Mouse (Mus musculus): ENCODE results near the gene Ak3. TPM values are rescaled to one million over a fixed set of nuclear protein-coding genes. Genes with fewer than 3 reads are reported as not detected.
A peak's percentile ranks its signal among the peaks of the same experiment; 100 is the strongest.

The Ak3 gene
- polyA plus RNA-seq, 1 experiment from 2014 or later = 141 TPM

DNA sequence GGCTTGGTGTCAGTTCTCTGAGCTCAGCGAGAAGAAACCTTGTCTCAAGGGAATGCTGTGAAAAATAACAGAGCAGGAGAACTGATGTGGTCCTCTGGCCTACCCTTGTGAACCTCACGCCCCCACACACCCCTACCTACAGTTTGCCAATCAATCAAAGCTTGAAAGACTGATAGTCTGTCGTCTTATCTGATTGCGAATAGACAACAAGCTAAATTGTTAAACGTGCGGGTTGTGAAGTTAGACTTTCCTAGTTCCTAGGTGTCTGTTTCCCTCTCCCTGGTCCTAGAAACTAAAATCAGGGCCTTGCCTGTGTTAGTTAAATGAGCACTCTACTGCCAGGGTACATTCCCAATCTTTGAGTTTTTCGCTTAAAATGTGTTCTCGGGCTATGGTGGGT lies 58.2 kb downstream of the Ak3 start:
- H3K4me1 ChIP-seq (replicated peaks; ENCODE audit: control insufficient read depth, insufficient read depth) = no peaks in the 10 kb centered on the region
- peak overlapping the region; percentile 92; the same call in 1 of the 2 replicates for H3K9ac ChIP-seq (ENCODE audit: low read length)
- DNase-seq (ENCODE audit: low spot score) (no peak), ATAC-seq (ENCODE audit: low FRiP score, low TSS enrichment) (no peak)
- H3K36me3 ChIP-seq (ENCODE audit: control insufficient read depth, insufficient read depth, low read length) = no peaks in the 10 kb centered on the region
- peak overlapping the region; percentile 95; the same call in 1 of the 2 replicates for H3K27ac ChIP-seq (replicated peaks)
- peak overlapping the region; percentile 88 for H3K4me3 ChIP-seq (ENCODE audit: low read depth, low read length)
- 38% methylated on average over 8 of the region's 8 CpGs for WGBS
- no peaks in the 10 kb centered on the region for H3K27me3 ChIP-seq (ENCODE audit: control insufficient read depth, insufficient read depth, low read length)
- TF ChIP-seq EP300 (optimal IDR thresholded peaks at IDR 0.05) (no peak), CTCF (IDR thresholded peaks at IDR 0.05; ENCODE audit: low read depth) (no peak)
- H3K4me2 ChIP-seq (replicated peaks; ENCODE audit: low read depth) = peak overlapping the region; percentile 82
- H3K9me3 ChIP-seq (ENCODE audit: control insufficient read depth, low read length) = no peaks in the 10 kb centered on the region

DNA sequence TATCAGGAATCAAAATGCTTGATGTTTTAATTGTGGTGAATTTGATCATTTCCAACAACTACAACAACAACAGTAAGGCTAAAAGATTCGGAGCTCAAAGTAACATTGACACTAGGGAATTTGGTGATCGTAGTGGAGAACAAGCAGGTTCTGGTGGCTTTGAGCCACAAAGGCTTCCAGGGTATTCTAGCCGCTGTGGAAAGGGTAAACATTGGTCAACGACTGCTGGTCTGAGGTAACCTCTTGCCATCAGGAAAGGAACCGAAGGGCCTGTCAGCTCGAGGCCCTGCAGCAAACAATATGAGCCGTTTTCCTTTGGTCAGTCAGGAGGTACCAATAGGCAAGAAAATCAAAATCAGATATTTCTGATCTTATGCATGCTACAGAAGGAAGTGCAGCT lies 65.1 kb downstream of the Ak3 start:
- no peaks in the 10 kb centered on the region for H3K9me3 ChIP-seq (ENCODE audit: control insufficient read depth, low read length)
- 47% methylated on average over 7 of the region's 7 CpGs for WGBS
- no peaks in the 10 kb centered on the region for H3K4me1 ChIP-seq (replicated peaks; ENCODE audit: control insufficient read depth, insufficient read depth)
- no peaks in the 10 kb centered on the region for H3K27me3 ChIP-seq (ENCODE audit: control insufficient read depth, insufficient read depth, low read length)
- TF ChIP-seq CTCF (IDR thresholded peaks at IDR 0.05; ENCODE audit: low read depth) (no peak), EP300 (optimal IDR thresholded peaks at IDR 0.05) (no peak)
- no peaks in the 10 kb centered on the region for H3K36me3 ChIP-seq (ENCODE audit: control insufficient read depth, insufficient read depth, low read length)
- no peak overlapping the region for H3K9ac ChIP-seq (ENCODE audit: low read length)
- DNase-seq (ENCODE audit: low spot score) (no peak), ATAC-seq (ENCODE audit: low FRiP score, low TSS enrichment) (no peak)
- H3K4me3 ChIP-seq (ENCODE audit: low read depth, low read length) = no peak overlapping the region
- no peak overlapping the region for H3K27ac ChIP-seq (replicated peaks)
- no peak overlapping the region for H3K4me2 ChIP-seq (replicated peaks; ENCODE audit: low read depth)

DNA sequence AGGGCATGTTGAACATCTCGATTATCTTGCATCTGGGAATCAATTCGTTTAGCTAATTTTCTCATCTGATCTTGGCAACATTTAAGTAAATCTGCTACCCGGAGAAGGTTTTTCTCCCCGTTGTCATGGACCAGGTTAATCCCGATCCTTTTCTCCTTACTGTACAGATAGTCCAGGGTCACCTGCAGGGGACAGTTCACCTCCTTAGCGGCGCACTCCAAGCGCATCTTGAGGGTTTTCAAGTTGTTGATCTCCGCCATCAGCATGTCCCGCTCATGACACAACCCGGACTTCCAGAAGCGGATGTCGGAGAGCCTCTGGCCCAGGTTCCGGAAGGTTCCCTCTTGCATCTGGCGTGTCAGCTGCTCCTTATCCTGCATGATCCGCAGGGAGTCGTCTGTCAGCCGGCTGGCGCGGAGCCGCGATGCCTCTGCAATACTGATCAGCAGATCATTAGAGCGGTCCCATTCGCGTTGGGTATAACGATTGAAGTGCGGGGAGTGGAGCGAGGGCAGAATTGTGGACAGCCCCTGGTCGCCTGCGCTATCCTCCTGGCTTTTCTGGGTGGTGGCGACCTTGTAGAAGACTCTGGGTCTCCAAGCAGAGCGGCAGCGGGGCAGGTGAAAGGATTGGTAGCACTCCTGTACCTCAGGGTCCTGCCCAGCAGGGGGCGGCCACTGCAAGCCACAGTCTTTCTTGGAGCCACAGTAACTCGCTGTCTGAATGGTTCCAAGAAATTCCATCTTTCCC lies 72.7 kb downstream of the Ak3 start:
- 17% methylated on average over 35 of the region's 35 CpGs for WGBS
- Histone ChIP-seq H3K4me3 (ENCODE audit: low read depth, low read length) (peak overlapping the region; percentile 29), H3K9ac (ENCODE audit: low read length) (peak overlapping the region; percentile 43), H3K36me3 (ENCODE audit: control insufficient read depth, insufficient read depth, low read length) (no peaks in the 10 kb centered on the region), H3K27ac (replicated peaks) (no peak overlapping the region), H3K4me2 (replicated peaks; ENCODE audit: low read depth) (peak overlapping the region; percentile 62), H3K27me3 (ENCODE audit: control insufficient read depth, insufficient read depth, low read length) (no peaks in the 10 kb centered on the region), H3K4me1 (replicated peaks; ENCODE audit: control insufficient read depth, insufficient read depth) (no peaks in the 10 kb centered on the region), H3K9me3 (ENCODE audit: control insufficient read depth, low read length) (no peaks in the 10 kb centered on the region)
- peak; percentile 87 for TF ChIP-seq CTCF (IDR thresholded peaks at IDR 0.05; ENCODE audit: low read depth)
- TF ChIP-seq EP300 (optimal IDR thresholded peaks at IDR 0.05) = no peak
- ATAC-seq (ENCODE audit: low FRiP score, low TSS enrichment) (peak; percentile 81), DNase-seq (ENCODE audit: low spot score) (peak; percentile 86)

Other genes with a start within 250 kb of the Ak3 start
- 0.28 and 0.48 TPM in 2 replicates for gene Slc1a1, start 212.9 kb downstream of the Ak3 start, polyA plus RNA-seq (2015; fragmentation: Nextera tagmentation; extraction: Ambion mirVana)
- gene Plpp6, start 84.0 kb downstream of the Ak3 start, polyA plus RNA-seq (2015; fragmentation: Nextera tagmentation; extraction: Ambion mirVana) = 18.2 and 19.6 TPM in 2 replicates
- 0.84 and 1.3 TPM in 2 replicates for gene 4430402I18Rik, start 80.2 kb downstream of the Ak3 start, polyA plus RNA-seq (2015; fragmentation: Nextera tagmentation; extraction: Ambion mirVana)
- gene Cdc37l1, start 57.6 kb downstream of the Ak3 start, polyA plus RNA-seq (2015; fragmentation: Nextera tagmentation; extraction: Ambion mirVana) = 19.5 and 19.7 TPM in 2 replicates
- gene Rcl1, start 53.4 kb upstream of the Ak3 start, polyA plus RNA-seq (2015; fragmentation: Nextera tagmentation; extraction: Ambion mirVana) = 26.0 and 27.7 TPM in 2 replicates
- 6.8 and 7.1 TPM in 2 replicates for gene Jak2, start 203.9 kb upstream of the Ak3 start, polyA plus RNA-seq (2015; fragmentation: Nextera tagmentation; extraction: Ambion mirVana)